Mouse (Mus musculus): ENCODE data around the gene Inhbe.
A peak's percentile ranks its signal among the peaks of the same experiment; 100 is the strongest.
"Not testable (repeated sequence)": the region's sequence is repeated elsewhere in the genome, so short reads cannot be mapped to it uniquely, and the experiment has no call there.

Gene Inhbe

DNA sequence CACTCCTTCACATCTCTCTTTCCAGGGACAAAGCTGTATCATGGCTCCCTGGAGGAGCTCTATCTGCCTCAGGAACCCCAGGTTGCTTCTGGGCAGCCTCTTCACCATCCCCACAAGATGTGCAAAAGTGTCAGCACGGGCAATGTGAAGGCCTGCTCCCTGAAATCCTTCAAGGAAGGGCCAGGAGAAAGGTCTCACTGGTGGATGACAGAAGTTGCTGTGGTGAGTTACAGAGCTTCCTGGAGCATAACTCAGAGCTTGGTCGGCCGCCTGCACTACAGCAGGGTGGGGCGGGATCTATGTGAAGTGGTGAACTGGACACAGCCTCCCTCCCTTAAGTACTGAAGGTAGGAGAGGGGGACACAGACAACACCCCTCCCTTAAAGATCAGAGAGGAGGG lies 31.5 kb downstream of the Inhbe start:
- DNase-seq (ENCODE audit: low read depth): no peak

DNA sequence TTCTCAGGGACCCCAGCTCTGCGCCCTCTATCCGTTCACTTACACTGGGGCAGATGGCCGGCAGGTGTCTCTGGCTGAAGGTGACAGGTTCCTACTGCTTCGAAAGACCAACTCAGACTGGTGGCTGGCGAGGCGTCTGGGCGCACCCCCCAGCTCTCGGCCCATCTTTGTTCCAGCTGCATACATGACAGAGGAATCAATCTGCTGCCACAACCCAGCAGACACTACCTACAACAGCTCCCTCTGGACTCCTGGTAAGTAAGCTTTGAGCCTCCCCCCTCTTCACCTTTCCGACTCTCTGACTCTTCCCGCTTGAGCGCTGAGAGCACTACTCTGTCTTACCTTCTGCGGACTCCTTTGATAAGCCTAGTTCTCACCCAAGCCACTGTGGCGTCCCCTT lies 32.0 kb downstream of the Inhbe start:
- DNase-seq (ENCODE audit: low read depth): no peak

DNA sequence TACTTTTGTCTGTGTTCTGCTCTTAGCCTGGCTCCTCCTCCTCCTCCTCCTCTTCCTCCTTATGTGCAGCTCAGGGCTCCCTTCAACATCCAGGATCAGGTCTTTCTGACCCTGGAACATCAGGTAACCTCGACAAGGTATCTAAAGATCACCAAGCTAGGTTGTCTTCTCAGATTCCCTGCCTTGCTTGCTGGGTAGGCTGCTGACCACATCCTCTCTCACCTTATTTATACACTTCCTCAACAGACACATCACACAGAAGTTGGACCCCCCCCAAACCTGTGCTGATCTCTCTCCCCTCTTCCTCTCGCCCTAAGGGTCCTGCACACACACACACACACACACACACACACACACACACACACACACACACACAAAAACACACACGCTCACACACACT lies 32.6 kb downstream of the Inhbe start, which contains the start of gene Arhgap9:
Gene Arhgap9 (plus strand): TSS at position 344 of the 400 bp plus-strand sequence.
- DNase-seq (ENCODE audit: low read depth): no peak

DNA sequence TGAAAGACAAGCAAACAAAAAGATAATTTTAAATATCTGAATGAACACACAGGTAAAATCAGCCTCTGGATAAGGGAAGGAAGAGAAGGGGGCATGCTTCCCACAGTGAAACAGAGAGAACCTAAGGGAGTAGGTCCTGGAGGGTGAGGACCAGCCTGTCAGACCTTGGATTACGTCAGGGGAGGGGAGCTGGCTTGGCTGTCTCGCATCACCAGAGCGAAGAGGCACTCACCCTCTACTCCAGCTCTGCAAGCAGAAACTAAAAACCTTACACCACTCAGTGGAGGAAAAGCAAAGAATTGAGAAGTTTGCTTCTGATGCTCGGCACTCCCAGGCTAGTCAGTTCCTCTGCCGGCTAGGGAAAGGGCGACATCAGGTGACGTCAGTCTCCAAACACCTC lies 34.2 kb downstream of the Inhbe start:
- no peak for DNase-seq (ENCODE audit: low read depth)

DNA sequence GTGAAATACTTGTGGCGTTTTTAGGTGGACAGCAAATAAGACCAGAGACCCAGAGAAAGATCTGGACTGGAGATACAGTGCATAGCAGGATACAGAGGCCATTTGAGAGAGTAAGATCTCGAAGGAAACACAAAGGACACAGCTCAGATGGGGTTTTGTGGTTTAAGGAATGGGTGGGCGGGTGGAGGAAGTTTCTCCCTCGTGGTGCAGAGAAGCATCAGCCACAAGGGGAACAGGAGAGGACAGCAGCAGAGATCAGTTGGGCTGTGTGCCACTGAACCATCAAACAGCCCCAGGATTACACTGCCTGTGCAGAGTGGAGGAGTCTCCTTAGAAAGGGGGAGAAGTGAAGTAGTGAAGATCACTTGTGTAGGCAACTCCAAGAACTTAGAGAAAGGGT lies 36.2 kb downstream of the Inhbe start:
- DNase-seq (ENCODE audit: low read depth): no peak

DNA sequence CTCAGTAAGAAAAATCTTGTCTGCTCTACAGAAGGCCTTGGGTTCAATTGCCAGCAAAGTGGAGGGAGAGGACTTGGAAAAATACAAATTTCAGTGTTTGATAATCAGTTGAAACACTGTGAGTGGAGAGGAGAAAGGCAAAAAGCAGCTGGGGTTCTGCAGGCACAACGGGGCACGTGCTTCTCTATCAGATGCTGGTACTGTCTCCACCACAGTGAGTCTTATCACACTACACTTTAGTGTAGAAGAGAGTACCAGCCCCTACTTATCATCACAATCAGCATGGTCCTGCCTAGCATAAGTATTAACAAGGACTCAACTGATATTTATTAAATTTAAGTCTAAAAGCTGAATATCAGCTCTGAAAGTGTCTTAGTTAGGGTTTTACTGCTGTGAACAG lies 36.9 kb downstream of the Inhbe start:
- no peak for DNase-seq (ENCODE audit: low read depth)

DNA sequence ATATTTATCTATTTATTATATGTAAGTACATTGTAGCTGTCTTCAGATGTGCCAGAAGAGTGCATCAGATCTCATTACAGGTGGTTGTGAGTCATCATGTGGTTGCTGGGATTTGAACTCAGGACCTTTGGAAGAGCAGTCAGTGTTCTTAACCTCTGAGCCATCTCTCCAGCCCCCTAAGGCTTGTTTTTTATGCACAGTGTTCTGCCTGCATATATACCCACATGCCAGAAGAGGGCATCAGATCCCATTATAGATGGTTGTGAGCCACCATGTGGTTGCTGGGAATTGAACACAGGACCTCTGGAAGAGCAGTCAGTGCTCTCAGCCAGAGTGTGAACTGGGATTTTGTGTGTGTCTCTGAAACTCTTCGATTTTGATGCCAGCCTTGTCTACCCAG lies 39.3 kb downstream of the Inhbe start:
- not testable (repeated sequence) for DNase-seq (ENCODE audit: low read depth)

DNA sequence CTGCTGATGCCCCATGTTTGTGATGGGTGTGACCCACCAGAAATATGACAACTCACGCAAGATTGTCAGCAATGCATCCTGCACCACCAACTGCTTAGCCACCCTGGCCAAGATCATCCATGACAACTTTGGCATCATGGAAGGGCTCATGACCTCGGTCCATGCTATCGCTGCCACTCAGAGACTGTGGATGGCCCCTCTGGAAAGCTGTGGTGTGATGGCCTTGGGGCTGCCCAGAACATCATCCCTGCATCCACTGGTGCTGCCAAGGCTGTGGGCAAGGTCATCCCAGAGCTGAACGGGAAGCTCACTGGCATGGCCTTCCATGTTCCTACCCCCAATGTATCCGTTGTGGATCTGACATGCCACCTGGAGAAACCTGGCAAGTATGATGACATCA lies 40.7 kb downstream of the Inhbe start:
- DNase-seq (ENCODE audit: low read depth): not testable (repeated sequence)

DNA sequence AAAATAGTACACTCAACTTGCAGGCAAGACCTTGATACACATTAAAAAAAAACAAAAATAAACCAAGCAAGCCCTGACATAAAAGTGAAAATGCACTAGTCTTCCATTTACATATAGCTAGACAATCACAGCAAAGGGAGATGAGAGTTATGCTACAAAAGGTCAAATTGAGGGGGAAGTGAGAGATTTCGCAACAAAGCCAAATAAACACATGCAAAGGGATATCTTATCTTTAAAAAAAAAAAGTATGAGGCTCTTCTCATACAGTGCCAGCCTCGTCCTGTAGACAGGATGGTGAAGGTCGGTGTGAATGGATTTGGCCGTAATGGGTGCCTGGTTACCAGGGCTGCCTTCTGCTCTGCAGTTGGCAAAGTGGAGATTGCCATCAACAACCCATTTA lies 41.4 kb downstream of the Inhbe start:
- DNase-seq (ENCODE audit: low read depth): no peak

DNA sequence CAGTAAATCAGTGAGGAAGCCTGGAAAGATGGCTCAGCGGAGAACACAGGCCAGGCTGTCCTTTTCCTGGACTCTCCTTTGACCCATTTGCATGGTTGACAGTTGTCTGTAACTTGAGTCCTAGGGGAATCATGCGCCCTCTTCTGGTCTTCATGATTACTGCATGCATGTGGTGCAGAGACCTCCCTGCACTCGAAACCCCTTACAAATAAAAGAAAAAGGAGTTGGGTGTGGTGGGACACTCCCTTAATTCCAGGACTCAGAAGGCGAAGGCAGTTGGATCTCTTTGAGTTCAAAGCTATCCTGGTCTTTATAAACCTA lies 41.9 kb downstream of the Inhbe start:
- DNase-seq (ENCODE audit: low read depth): peak; percentile 92

DNA sequence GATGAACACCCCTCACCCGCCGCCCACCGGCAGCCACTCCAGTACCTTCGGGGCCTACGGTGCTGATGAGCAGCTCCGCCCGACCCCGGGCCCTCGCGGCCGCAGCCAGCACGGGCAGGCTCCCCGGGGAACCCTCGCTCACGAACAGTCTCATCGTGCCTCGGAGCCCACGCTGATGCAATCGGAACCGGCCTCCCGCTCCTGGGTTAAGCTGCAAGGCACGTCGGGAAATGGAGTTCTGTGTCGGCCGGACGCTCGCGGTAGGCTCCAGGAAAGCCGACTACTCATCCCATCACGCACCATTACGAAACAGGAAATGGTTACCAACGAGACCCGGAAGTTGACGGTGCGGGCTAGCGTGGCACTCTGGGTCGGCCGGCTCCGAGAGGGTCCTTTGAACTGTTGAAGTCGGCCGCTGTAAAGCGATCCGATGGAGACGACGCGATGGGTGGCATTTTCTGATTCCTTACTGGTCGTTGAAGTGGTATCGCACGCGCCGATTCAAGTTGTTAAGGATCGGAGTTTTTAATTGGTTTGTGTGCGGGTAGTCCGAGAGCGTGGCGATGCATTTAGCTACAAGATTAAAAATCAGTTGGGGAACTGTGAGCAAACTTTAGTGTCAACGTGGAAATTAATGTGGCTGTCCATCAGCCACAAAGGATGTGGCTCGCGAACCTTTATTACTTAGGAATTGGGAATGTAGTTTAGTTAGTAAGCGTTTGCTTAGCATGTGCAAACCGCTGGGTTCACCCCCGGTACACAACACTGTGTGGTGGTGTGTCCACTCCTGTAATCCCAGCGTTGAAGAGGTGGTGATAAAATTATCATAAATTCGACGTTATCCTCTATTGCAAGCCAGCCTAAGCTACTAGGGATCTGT lies 42.5 kb downstream of the Inhbe start, which contains the start of gene Mars:
Gene Mars (minus strand): TSS at position 311 of the 880 bp plus-strand sequence.
- DNase-seq (ENCODE audit: low read depth): peak; percentile 95

DNA sequence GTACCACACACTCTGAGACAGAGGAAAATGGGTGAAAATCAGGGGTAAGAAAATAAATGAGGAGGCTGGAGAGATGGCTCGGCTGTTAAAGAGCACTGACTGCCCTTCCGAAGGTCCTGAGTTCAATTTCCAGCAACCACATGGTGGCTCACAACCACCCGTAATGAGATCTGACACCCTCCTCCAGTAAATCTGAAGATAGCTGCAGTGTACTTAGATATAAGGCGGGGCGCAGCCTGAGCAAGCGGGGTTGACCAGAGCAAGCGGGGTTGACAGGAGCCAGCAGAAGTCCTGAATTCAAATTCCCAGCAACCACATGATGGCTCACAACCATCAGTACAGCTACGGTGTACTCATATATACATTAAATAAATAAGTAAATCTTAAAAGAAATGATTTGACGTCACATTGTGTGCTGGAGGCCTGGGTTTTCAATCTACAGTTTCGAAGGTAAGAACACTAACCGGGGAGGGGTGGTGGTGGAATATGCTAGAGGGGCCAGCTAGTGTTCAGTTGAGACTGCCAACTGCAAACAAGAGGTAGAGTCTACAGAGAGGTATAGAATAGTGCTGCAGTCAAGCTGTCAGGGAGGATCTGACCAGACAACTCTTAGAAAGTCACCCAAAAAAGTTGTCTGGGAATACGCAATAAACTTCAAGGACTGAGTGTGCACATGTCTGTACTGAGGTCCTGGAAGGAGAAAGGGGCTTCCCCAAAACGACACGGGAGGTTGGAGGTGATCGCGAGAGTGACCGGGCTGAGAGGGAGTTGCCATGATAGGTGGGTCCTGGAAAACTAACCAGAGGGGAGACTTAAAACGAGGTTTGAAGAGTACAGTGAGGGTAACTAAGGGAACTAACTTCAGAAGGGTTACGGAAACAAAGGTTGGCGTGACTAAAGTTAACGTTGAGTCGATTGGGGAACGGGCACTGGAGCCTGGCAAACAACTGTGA lies 43.4 kb downstream of the Inhbe start:
- peak; percentile 64 for DNase-seq (ENCODE audit: low read depth)

DNA sequence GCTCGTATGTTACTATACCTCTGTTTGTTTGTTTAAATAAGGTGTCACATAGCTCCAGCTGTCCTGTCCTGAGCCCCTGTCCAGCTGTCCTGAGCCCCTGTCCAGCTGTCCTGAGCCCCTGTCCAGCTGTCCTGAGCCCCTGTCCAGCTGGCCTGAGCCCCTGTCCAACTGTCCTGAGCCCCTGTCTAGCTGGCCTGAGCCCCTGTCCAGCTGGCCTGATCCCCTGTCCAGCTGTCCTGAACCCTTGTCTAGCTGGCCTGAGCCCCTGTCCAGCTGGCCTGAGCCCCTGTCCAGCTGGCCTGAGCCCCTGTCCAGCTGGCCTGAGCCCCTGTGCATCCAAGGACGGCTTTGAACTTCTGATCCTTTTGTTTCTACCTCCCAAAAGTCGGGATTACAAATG lies 45.0 kb downstream of the Inhbe start:
- not testable (repeated sequence) for DNase-seq (ENCODE audit: low read depth)

DNA sequence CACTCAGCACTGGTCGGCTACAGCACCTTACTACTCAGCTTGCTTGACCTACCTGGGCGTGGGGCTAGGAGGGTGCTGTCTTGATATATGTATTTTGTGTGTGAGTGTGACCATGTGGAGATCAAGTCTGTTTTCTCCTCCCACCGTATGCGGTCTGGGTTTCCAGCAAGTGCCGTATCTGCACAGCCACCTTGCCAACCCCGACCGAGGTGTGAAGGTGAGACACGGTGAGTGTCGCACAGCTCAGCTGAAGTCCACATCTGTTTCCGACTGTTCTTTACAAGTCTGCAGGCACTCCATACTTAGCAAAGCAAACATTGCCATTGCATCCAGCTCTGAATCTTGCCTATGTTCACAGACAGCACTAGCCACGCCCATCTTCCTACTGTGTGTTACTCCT lies 51.1 kb downstream of the Inhbe start:
- DNase-seq (ENCODE audit: low read depth): no peak

DNA sequence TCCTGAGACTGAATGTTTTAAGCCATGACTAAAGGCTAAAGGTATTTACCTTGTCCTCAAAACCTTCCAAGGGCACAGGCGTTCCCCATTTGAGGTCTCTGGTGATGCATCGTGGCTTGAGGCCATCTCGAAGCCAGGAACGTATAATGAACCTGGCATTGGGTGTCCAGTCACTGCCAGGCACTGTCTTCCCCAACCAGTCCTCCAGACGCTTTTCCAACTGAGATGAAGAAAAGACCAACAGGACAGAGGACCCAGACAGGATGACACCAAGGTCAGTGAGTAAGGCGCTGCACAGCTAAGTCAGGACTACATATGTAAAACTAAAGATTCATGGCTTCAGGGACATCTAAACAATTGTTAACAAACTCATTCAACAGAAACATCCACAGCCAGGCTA lies 53.9 kb downstream of the Inhbe start:
- no peak for DNase-seq (ENCODE audit: low read depth)
